Mouse (Mus musculus) stomach, postnatal 0 days (tissue): ENCODE data around the gene Prodh2. TPM values are rescaled to one million over a fixed set of nuclear protein-coding genes. Genes with fewer than 3 reads are reported as not detected.
"Not testable (repeated sequence)": the region's sequence is repeated elsewhere in the genome, so short reads cannot be mapped to it uniquely, and the experiment has no call there.

Experiments used
- ATAC-seq: fragments of 200-750 bp; cut with Nextera tagmentation; 2 replicates; pipeline ENCODE4 v1.8.0; 2017; ENCODE audit not compliant: low FRiP score, low TSS enrichment
- DNase-seq: peaks from one replicate; pipeline ENCODE4 v3.0.0-alpha.2; 2016; ENCODE audit warnings: low spot score
- H3K27ac ChIP-seq: fragments of 300-500 bp; sonication (generic); replicated peaks from 2 replicates; pipeline ENCODE4 v1.5.1; 2014; ENCODE audit warnings: mild to moderate bottlenecking, control low read depth
- H3K27me3 ChIP-seq: fragments of 300-500 bp; sonication (generic); 2 replicates; pipeline ENCODE4 v1.6.1; 2014; ENCODE audit warnings: low read length; ENCODE audit not compliant: control insufficient read depth, insufficient read depth
- H3K36me3 ChIP-seq: fragments of 300-500 bp; sonication (generic); 2 replicates; pipeline ENCODE4 v1.6.1; 2014; ENCODE audit warnings: low read length, mixed read lengths; ENCODE audit not compliant: control insufficient read depth, insufficient read depth
- H3K4me1 ChIP-seq: fragments of 300-500 bp; sonication (generic); replicated peaks from 2 replicates; pipeline ENCODE4 v1.6.1; 2014; ENCODE audit warnings: antibody characterized with exemption; ENCODE audit not compliant: control insufficient read depth, insufficient read depth
- H3K4me2 ChIP-seq: fragments of 300-500 bp; sonication (generic); replicated peaks from 2 replicates; pipeline ENCODE4 v1.6.1; 2014; ENCODE audit warnings: low read depth, mild to moderate bottlenecking, control low read depth, moderate library complexity
- H3K4me3 ChIP-seq: fragments of 300-500 bp; sonication (generic); 2 replicates; pipeline ENCODE4 v1.5.1; 2014; ENCODE audit warnings: low read depth, low read length, control low read depth
- H3K9ac ChIP-seq: fragments of 300-500 bp; sonication (generic); 2 replicates; pipeline ENCODE4 v1.6.1; 2014; ENCODE audit warnings: mild to moderate bottlenecking, low read length, control low read depth, mixed read lengths
- H3K9me3 ChIP-seq: fragments of 300-500 bp; sonication (generic); 2 replicates; pipeline ENCODE4 v1.6.1; 2016; ENCODE audit warnings: low read length; ENCODE audit not compliant: control insufficient read depth
- CTCF ChIP-seq: IDR thresholded peaks from 2 replicates; pipeline ENCODE4 v1.5.1; 2016; ENCODE audit warnings: antibody characterized with exemption, low read depth, mild to moderate bottlenecking, moderate library complexity
- EP300 ChIP-seq: optimal IDR thresholded peaks from 2 replicates; pipeline ENCODE3; 2016; ENCODE audit warnings: antibody characterized with exemption
- WGBS: fragments of 180-500 bp; shearing (Covaris S2); extraction: QIAGEN DNeasy Blood & Tissue Kit; methylation state at CpG from one replicate; pipeline ENCODE4 v1.1.7; 2014; 5-methylcytosine and 5-hydroxymethylcytosine counted together
- polyA plus RNA-seq: library from polyadenylated mRNA; unstranded; fragments of >200 nt; fragmentation: Nextera tagmentation; extraction: Ambion mirVana; gene quantifications from 2 replicates; pipeline ENCODE4 v1.2.1, GENCODE M21; 2015

Gene Prodh2
- polyA plus RNA-seq, 1 experiment from 2014 or later, result 0.42 TPM

DNA sequence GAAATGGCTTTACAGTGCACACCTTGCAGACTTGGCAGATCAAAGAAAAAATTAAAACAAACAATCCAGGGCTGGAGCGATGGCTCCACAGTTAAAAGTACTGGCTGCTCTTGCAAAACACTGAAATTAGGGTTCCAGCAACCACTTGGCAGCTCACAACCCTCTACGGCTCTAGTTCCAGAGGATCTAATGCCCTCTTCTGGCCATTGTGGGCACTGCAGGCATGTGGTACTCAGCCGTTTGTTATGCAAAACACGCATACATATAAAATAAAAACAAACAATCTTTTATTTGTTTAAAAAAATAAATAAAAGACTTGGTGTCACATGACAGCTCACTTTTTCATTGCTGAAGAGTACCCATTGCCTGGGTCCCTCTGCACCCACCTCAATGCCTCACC lies 657 bp upstream of the Prodh2 start:
- 13% methylated on average over 4 of the region's 4 CpGs for WGBS
- H3K27ac ChIP-seq, result no peak overlapping the region
- no peaks in the 10 kb centered on the region for H3K4me1 ChIP-seq
- H3K9me3 ChIP-seq, result no peaks in the 10 kb centered on the region
- H3K4me2 ChIP-seq, result no peak overlapping the region
- H3K27me3 ChIP-seq, result no peaks in the 10 kb centered on the region
- no peak for ATAC-seq
- peak; percentile 70 for DNase-seq
- TF ChIP-seq CTCF (peak; percentile 85), EP300 (no peak)
- no peak overlapping the region for H3K9ac ChIP-seq
- no peaks in the 10 kb centered on the region for H3K36me3 ChIP-seq
- H3K4me3 ChIP-seq, result no peak overlapping the region

GRCm38 (mm10) chr7:30495506-30496042 lies 2.2 kb downstream of the Prodh2 start:
- H3K27ac ChIP-seq, H3K9me3 ChIP-seq, DNase-seq, H3K9ac ChIP-seq, H3K4me1 ChIP-seq, H3K4me2 ChIP-seq, H3K36me3 ChIP-seq, ATAC-seq, H3K27me3 ChIP-seq, H3K4me3 ChIP-seq: not testable (repeated sequence)
- WGBS, result 49% methylated on average over 4 of the region's 5 CpGs

DNA sequence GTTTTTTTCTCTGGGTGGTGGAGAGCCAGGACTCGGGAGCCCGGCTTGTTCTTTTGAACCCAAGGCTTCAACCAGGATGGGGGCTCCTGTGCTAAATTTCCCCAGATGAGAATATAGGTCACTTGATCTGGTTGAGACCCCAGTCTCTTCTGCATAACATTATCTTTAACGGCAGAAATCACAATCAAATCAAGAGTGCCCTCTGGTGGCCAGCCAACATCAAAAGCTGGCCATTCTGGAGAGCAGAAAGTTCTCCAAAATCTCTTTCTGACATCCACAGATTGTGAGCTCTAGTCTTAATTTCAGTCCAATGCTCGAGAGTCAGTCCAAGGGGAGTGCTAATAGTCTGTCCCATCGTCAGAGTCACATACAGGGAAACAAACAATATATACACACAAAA lies 7.7 kb downstream of the Prodh2 start:
- H3K36me3 ChIP-seq, H3K4me2 ChIP-seq, H3K4me3 ChIP-seq, DNase-seq, H3K27ac ChIP-seq, H3K9me3 ChIP-seq, H3K4me1 ChIP-seq, ATAC-seq, H3K27me3 ChIP-seq, H3K9ac ChIP-seq: not testable (repeated sequence)
- peak; percentile 49 for TF ChIP-seq CTCF
- WGBS, result 78% methylated on average over 5 of the region's 5 CpGs

- no peaks in the 10 kb centered on the region for H3K27me3 ChIP-seq
- H3K4me1 ChIP-seq, result no peaks in the 10 kb centered on the region
- DNase-seq (no peak), ATAC-seq (no peak)
- no peak for TF ChIP-seq EP300
- no peak for TF ChIP-seq CTCF
- no peaks in the 10 kb centered on the region for H3K9me3 ChIP-seq
- 63% methylated on average over 4 of the region's 4 CpGs for WGBS
- no peak overlapping the region for H3K9ac ChIP-seq
- no peak overlapping the region for H3K4me2 ChIP-seq
- H3K27ac ChIP-seq, result no peak overlapping the region
- H3K36me3 ChIP-seq, result no peaks in the 10 kb centered on the region
- H3K4me3 ChIP-seq, result no peak overlapping the region
Observed at GRCm38 (mm10) chr7:30508061-30508460, 14.6 kb downstream of the Prodh2 start.

GRCm38 (mm10) chr7:30515003-30515760 lies 21.8 kb downstream of the Prodh2 start:
- Histone ChIP-seq H3K9ac (no peak overlapping the region), H3K4me1 (no peaks in the 10 kb centered on the region), H3K36me3 (no peaks in the 10 kb centered on the region), H3K27me3 (no peaks in the 10 kb centered on the region), H3K27ac (no peak overlapping the region), H3K4me3 (no peak overlapping the region), H3K4me2 (no peak overlapping the region), H3K9me3 (no peaks in the 10 kb centered on the region)
- WGBS, result 55% methylated on average over 24 of the region's 24 CpGs
- TF ChIP-seq CTCF (no peak), EP300 (no peak)
- no peak for ATAC-seq
- no peak for DNase-seq

- H3K4me3 ChIP-seq, result no peak overlapping the region
- TF ChIP-seq CTCF, result no peak
- TF ChIP-seq EP300, result no peak
- H3K27me3 ChIP-seq, result no peaks in the 10 kb centered on the region
- DNase-seq (no peak), ATAC-seq (no peak)
- H3K4me2 ChIP-seq, result no peak overlapping the region
- H3K27ac ChIP-seq, result no peak overlapping the region
- H3K9me3 ChIP-seq, result no peaks in the 10 kb centered on the region
- H3K36me3 ChIP-seq, result no peaks in the 10 kb centered on the region
- H3K4me1 ChIP-seq, result no peaks in the 10 kb centered on the region
- H3K9ac ChIP-seq, result no peak overlapping the region
- 35% methylated on average over 8 of the region's 8 CpGs for WGBS
Observed at GRCm38 (mm10) chr7:30518325-30518724, 24.9 kb downstream of the Prodh2 start.
